Mouse (Mus musculus) G1E (cell line): Measurements from ENCODE around the gene Ghsr. TPM values are rescaled to one million over a fixed set of nuclear protein-coding genes. Genes with fewer than 3 reads are reported as not detected.

ENCODE experiments used
- ATAC-seq: 2 replicates; pipeline ENCODE4 v1.8.0; 2016; ENCODE audit warnings: mild to moderate bottlenecking; ENCODE audit not compliant: insufficient number of reproducible peaks, poor library complexity, low FRiP score, severe bottlenecking; ENCODE audit errors: extremely low read depth
- DNase-seq: peaks from one replicate; pipeline ENCODE4 v3.0.0; 2012; ENCODE audit warnings: low spot score
- H3K27me3 ChIP-seq: 2 replicates; pipeline ENCODE4 v1.6.1; 2012; ENCODE audit warnings: mild to moderate bottlenecking, low read length, inconsistent platforms; ENCODE audit not compliant: insufficient read depth
- H3K36me3 ChIP-seq: replicated peaks from 2 replicates; pipeline ENCODE3; 2012; ENCODE audit warnings: mild to moderate bottlenecking, inconsistent platforms
- H3K4me1 ChIP-seq: 2 replicates; pipeline ENCODE4 v1.6.1; 2012; ENCODE audit warnings: low read depth, low read length, inconsistent platforms, mixed read lengths; ENCODE audit not compliant: insufficient read depth
- H3K4me3 ChIP-seq: 2 replicates; pipeline ENCODE4 v1.5.1; 2012; ENCODE audit warnings: low read depth, mild to moderate bottlenecking, inconsistent platforms, low read length, moderate library complexity, mixed read lengths
- H3K9me3 ChIP-seq: replicated peaks from 2 replicates; pipeline ENCODE4 v1.6.1; 2012; ENCODE audit warnings: inconsistent platforms
- CTCF ChIP-seq: IDR thresholded peaks from 2 replicates; pipeline ENCODE4 v1.5.1; 2012; ENCODE audit warnings: low read depth, low read length, inconsistent platforms, mixed read lengths
- GATA1 ChIP-seq: IDR thresholded peaks from 2 replicates; pipeline ENCODE4 v1.6.1; 2012; ENCODE audit warnings: borderline replicate concordance, low read length, inconsistent platforms, mixed read lengths
- GATA2 ChIP-seq: IDR thresholded peaks from 2 replicates; pipeline ENCODE4 v1.6.1; 2012; ENCODE audit warnings: low read depth, low read length, inconsistent platforms, borderline replicate concordance
- POLR2AphosphoS5 ChIP-seq: IDR thresholded peaks from 2 replicates; pipeline ENCODE4 v1.6.1; 2012; ENCODE audit warnings: low read depth, low read length, inconsistent platforms; ENCODE audit not compliant: insufficient replicate concordance
- TAL1 ChIP-seq: conservative IDR thresholded peaks from 2 replicates; pipeline ENCODE4 v1.6.1; 2012; ENCODE audit warnings: low read depth, low read length, inconsistent platforms, mixed read lengths
- polyA plus RNA-seq: library from polyadenylated mRNA; stranded (reverse); fragments of >175 nt; gene quantifications from 2 replicates; pipeline ENCODE4 v1.2.3, GENCODE M21; 2012
- total RNA-seq, 2 experiments: library from RNA; stranded (forward) in 1 of 2; stranded (reverse) in 1 of 2; fragments of 200-1000 nt in 1 of 2; fragments of >200 nt in 1 of 2; fragmentation: Nextera tagmentation in 1 of 2; gene quantifications; 2 replicates each; pipeline ENCODE4 v1.2.3; 2014 to 2017

Ghsr gene
- total and polyA plus RNA-seq, 3 experiments = 0.16 TPM; not detected in 2

DNA sequence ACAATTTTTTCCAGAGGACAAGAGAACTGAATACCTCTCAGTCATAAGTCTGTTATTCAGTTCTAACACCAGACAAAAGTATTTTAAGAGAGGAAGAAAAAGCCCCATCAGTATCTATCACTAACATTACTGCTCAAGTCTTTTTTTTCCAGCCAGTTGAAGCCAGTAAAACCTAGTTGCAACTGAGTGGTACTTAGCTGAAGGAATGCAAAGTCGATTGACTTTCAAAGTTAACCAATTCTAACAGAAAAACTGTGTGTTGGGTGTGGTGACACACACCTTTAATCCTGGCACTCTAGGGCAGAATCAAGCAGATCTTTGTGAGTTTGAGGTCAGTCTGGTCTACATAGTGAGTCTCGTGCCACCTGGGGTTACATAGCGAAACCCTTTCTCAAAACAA is 35.3 kb downstream of the Ghsr start:
- ATAC-seq (no peak), DNase-seq (no peak)
- Histone ChIP-seq H3K4me1 (no peaks in the 10 kb centered on the region; the same call in 1 of the 2 replicates), H3K27me3 (peaks cover 14% of the 10 kb centered on the region), H3K9me3 (no peaks in the 10 kb centered on the region), H3K4me3 (no peak overlapping the region), H3K36me3 (no peaks in the 10 kb centered on the region)
- TF ChIP-seq GATA2 (no peak), POLR2AphosphoS5 (no peak), TAL1 (no peak), GATA1 (no peak), CTCF (no peak)

DNA sequence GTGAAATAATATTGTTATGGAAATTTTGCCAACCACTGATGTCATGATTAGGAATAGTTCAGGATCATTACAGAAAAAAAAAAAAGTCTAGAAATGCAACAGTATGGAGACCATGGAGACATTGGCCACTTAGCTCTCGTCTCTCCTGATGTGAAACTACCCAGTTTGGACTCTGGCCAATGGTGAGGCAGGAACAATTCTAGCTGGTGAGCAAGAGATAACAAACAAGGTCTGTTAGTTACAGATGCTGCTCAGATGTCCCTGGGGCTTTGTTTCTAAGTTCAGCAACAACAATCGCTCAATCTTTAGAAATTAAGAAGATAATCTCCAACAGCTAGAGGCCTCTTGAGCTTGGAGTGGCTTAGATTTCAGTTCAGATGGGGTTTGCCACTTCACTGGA is 37.4 kb downstream of the Ghsr start:
- no peak for ATAC-seq
- DNase-seq = no peak
- peaks cover 3% of the 10 kb centered on the region; the same call in 1 of the 2 replicates for H3K27me3 ChIP-seq
- no peaks in the 10 kb centered on the region for H3K36me3 ChIP-seq
- no peaks in the 10 kb centered on the region; the same call in 1 of the 2 replicates for H3K4me1 ChIP-seq
- H3K9me3 ChIP-seq = no peaks in the 10 kb centered on the region
- TF ChIP-seq GATA2 (no peak), POLR2AphosphoS5 (no peak), CTCF (no peak)
- no peak overlapping the region for H3K4me3 ChIP-seq

DNA sequence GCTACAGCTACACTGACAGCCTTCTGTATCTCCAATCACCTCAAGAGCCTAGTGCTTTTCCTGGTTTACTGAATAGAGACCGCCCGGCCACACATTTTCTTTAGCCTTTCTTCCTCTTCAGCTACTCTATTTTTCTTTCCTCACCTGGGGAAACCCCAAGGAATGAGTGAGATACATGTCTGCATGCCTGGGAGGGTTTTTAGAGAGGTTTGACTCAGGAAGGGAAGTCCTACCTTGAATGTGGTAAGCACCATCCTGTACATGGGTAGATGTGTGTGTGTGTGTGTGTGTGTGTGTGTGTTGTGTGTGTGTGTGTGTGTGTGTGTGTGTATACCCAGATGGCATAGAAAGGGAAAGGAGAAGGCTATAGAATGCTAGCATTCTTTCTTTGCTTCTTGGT is 40.1 kb downstream of the Ghsr start:
- Histone ChIP-seq H3K36me3 (no peaks in the 10 kb centered on the region), H3K4me1 (no peaks in the 10 kb centered on the region; the same call in 1 of the 2 replicates), H3K27me3 (peaks cover 6% of the 10 kb centered on the region; the same call in 1 of the 2 replicates), H3K4me3 (no peak overlapping the region), H3K9me3 (no peaks in the 10 kb centered on the region)
- ATAC-seq (no peak), DNase-seq (no peak)
- no peak for TF ChIP-seq GATA2
- no peak for TF ChIP-seq POLR2AphosphoS5
- TF ChIP-seq GATA1 = no peak
- no peak for TF ChIP-seq TAL1
- no peak for TF ChIP-seq CTCF

DNA sequence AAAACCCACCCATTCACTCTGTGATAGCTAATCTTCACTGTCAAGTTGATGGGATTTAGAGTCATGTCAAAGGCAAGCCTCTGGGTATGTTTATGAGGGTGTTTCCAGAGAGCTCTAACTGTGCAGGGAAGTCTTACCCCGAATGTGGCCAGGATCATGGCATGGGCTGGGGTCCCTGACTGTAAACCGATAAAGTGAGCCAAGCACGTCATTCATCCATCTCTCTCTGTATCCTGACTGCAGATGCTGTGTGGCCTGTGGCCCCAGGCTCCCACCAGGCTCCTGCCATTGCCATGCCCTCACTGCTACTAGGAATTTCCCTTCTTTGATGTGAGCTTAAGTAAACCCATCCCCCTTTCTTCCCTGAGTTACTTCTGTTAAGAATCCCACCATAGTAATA is 42.4 kb downstream of the Ghsr start:
- no peak for DNase-seq
- no peak for TF ChIP-seq GATA1
- no peak for TF ChIP-seq TAL1
- TF ChIP-seq GATA2 = no peak
- no peak for TF ChIP-seq POLR2AphosphoS5
- TF ChIP-seq CTCF = no peak
- Histone ChIP-seq H3K4me3 (no peak overlapping the region), H3K36me3 (no peaks in the 10 kb centered on the region), H3K9me3 (no peaks in the 10 kb centered on the region), H3K27me3 (peaks cover 6% of the 10 kb centered on the region; the same call in 1 of the 2 replicates), H3K4me1 (no peaks in the 10 kb centered on the region)
- ATAC-seq = no peak

DNA sequence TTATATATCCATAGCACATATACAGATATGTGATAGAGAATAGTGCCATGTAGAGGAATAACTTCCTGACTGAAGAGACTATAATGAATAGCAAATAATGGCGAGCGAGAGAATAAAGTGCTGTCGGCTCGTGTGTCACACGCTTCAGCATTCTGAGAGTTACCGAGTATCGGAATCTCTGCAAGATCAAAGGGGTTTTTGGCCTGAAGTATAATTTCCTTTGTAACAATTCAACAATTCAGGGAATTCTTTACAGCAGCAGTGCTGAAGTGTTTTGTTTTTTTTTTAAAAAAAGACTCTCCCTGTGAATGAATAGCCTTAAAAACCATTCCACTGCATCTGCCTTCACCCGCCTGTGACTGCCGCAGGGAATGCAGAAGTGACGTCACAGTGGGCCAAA is 45.6 kb downstream of the Ghsr start:
- no peak for ATAC-seq
- Histone ChIP-seq H3K9me3 (no peaks in the 10 kb centered on the region), H3K27me3 (peaks cover 6% of the 10 kb centered on the region; the same call in 1 of the 2 replicates), H3K36me3 (no peaks in the 10 kb centered on the region), H3K4me1 (no peaks in the 10 kb centered on the region), H3K4me3 (no peak overlapping the region)
- TF ChIP-seq POLR2AphosphoS5 = no peak
- TF ChIP-seq CTCF = no peak
- no peak for DNase-seq

DNA sequence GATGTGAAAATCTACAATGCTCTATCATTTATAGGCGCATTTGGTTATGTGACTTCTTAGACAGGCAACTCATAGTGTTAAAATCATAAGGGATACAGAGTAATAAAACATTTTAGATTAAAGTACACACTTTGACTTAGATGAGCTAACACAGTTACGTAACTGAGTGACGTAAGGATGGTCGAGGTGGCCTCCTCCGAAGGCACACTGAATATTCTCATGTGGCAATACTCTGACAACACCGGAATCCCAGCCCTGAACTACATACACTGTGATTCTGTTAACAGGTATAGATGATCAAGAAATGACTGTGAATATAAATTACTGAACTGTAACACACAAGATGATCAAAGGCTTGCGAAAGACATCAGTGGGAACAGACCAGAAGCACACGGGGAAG is 47.5 kb downstream of the Ghsr start:
- Histone ChIP-seq H3K4me3 (no peak overlapping the region), H3K4me1 (no peaks in the 10 kb centered on the region), H3K36me3 (no peaks in the 10 kb centered on the region), H3K9me3 (no peaks in the 10 kb centered on the region), H3K27me3 (peaks cover 6% of the 10 kb centered on the region)
- TF ChIP-seq TAL1 (no peak), POLR2AphosphoS5 (no peak), GATA1 (no peak), CTCF (no peak), GATA2 (no peak)
- ATAC-seq (no peak), DNase-seq (no peak)

DNA sequence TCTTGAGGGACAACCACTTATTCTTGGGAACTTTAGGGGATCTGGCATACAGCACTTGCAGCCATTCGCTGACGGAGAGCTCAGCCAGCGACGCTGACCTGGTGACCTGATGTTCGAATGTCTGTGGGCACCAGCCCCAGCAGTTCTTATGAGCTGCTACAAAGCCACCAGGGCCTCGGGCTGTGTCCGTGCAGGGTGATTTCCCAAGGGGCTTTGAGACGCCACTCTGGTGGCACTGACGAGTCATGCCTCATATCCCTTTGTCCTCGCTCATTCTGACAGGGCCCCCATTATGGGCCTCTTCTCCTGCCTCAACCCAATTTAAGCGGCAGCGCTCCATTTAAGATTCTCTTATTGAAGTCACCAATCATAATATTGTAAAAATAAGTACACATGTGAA is 50.8 kb downstream of the Ghsr start:
- H3K4me3 ChIP-seq = no peak overlapping the region
- DNase-seq = no peak
- TF ChIP-seq CTCF = no peak
- no peak for TF ChIP-seq GATA2
- no peak for TF ChIP-seq GATA1
- TF ChIP-seq POLR2AphosphoS5 = no peak
- no peak for TF ChIP-seq TAL1
- no peaks in the 10 kb centered on the region for H3K4me1 ChIP-seq
- ATAC-seq = no peak
- H3K27me3 ChIP-seq = peaks cover 2% of the 10 kb centered on the region; the same call in 1 of the 2 replicates
- H3K9me3 ChIP-seq = no peaks in the 10 kb centered on the region
- H3K36me3 ChIP-seq = no peaks in the 10 kb centered on the region
